Mouse (Mus musculus) forebrain, embryonic 16.5 days (tissue): ENCODE measurements around the gene Hist1h4k. TPM values are rescaled to one million over a fixed set of nuclear protein-coding genes. Genes with fewer than 3 reads are reported as not detected.
"Not testable (repeated sequence)": the region's sequence is repeated elsewhere in the genome, so short reads cannot be mapped to it uniquely, and the experiment has no call there.

ENCODE experiments used
- ATAC-seq: fragments of 200-750 bp; cut with Nextera tagmentation; 2 replicates; pipeline ENCODE4 v1.8.0; 2017; ENCODE audit warnings: mild to moderate bottlenecking, moderate library complexity
- H3K27ac ChIP-seq: fragments of 300-500 bp; sonication (generic); 2 replicates; pipeline ENCODE4 v1.5.1; 2014; ENCODE audit warnings: low read length, control low read depth
- H3K27me3 ChIP-seq: fragments of 300-500 bp; sonication (generic); replicated peaks from 2 replicates; pipeline ENCODE4 v1.6.1; 2014; ENCODE audit warnings: low read length; ENCODE audit not compliant: control insufficient read depth, insufficient read depth
- H3K36me3 ChIP-seq: fragments of 300-500 bp; sonication (generic); 2 replicates; pipeline ENCODE4 v1.6.1; 2014; ENCODE audit not compliant: control insufficient read depth, insufficient read depth
- H3K4me1 ChIP-seq: fragments of 300-500 bp; sonication (generic); replicated peaks from 2 replicates; pipeline ENCODE4 v1.6.1; 2014; ENCODE audit warnings: low read length; ENCODE audit not compliant: control insufficient read depth, insufficient read depth
- H3K4me2 ChIP-seq: fragments of 300-500 bp; sonication (generic); 2 replicates; pipeline ENCODE4 v1.6.1; 2014; ENCODE audit warnings: mild to moderate bottlenecking, low read length, control low read depth
- H3K4me3 ChIP-seq: fragments of 300-500 bp; sonication (generic); replicated peaks from 2 replicates; pipeline ENCODE4 v1.5.1; 2014; ENCODE audit warnings: mild to moderate bottlenecking, low read length, control low read depth
- H3K9ac ChIP-seq: fragments of 300-500 bp; sonication (generic); replicated peaks from 2 replicates; pipeline ENCODE4 v1.6.1; 2014; ENCODE audit warnings: low read depth, low read length, control low read depth
- H3K9me3 ChIP-seq: fragments of 300-500 bp; sonication (generic); 2 replicates; pipeline ENCODE4 v1.6.1; 2016; ENCODE audit warnings: low read length; ENCODE audit not compliant: control insufficient read depth
- WGBS: fragments of 180-500 bp; shearing (Covaris S2); extraction: QIAGEN DNeasy Blood & Tissue Kit; methylation state at CpG from one replicate; pipeline ENCODE4 v1.1.7; 2014; 5-methylcytosine and 5-hydroxymethylcytosine counted together
- polyA plus RNA-seq: library from polyadenylated mRNA; unstranded; fragments of >200 nt; fragmentation: Nextera tagmentation; extraction: Ambion mirVana; gene quantifications from 2 replicates; pipeline ENCODE4 v1.2.1, GENCODE M21; 2015

Gene Hist1h4k
- polyA plus RNA-seq, 1 experiment from 2014 or later, result 1.6 TPM

GRCm38 (mm10) chr13:21755707-21756106 lies 5.4 kb upstream of the Hist1h4k start:
- Histone ChIP-seq H3K9ac (no peak overlapping the region), H3K9me3 (no peaks in the 10 kb centered on the region), H3K4me2 (no peak overlapping the region), H3K27ac (no peak overlapping the region), H3K27me3 (no peaks in the 10 kb centered on the region), H3K4me3 (no peak overlapping the region), H3K4me1 (peaks cover 11% of the 10 kb centered on the region), H3K36me3 (no peaks in the 10 kb centered on the region)
- 61% methylated on average over 1 of the region's 1 CpGs for WGBS
- no peak for ATAC-seq

DNA sequence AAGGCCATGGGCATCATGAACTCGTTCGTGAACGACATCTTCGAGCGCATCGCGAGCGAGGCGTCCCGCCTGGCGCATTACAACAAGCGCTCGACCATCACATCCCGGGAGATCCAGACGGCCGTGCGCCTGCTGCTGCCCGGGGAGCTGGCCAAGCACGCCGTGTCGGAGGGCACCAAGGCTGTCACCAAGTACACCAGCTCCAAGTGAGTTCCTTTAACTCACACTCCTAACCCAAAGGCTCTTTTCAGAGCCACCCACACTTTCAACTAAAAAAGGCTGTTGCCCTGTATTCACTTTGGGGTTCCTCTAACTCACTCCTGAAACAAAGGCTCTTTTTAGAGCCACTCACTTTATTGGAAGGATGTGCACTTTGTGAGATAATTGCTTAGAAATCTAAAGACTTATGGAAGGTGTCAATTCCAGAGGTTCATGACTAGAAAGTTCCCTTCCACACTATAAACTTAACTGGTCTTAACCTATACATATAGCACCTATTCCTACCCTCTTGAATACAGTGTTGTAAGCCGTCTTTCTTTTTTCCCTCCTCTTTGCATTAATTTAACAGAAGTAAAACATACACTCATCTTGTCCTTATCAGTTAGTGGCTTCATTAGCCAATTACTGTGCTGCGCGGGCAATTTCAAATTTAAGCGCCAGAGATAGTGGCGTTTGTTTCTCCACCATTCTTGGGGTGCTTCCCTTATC lies 4.1 kb upstream of the Hist1h4k start:
- WGBS, result 0% methylated on average over 8 of the region's 26 CpGs
- not testable (repeated sequence) for H3K9me3 ChIP-seq, ATAC-seq, H3K36me3 ChIP-seq, H3K27me3 ChIP-seq
- Histone ChIP-seq H3K9ac (0 out of 2 replicates have a peak overlapping the region, but pooled peaks have one; percentile 29), H3K4me3 (peak overlapping the region; percentile 51), H3K27ac (peak overlapping the region; percentile 86), H3K4me1 (peaks cover 11% of the 10 kb centered on the region), H3K4me2 (peak overlapping the region; percentile 66)

DNA sequence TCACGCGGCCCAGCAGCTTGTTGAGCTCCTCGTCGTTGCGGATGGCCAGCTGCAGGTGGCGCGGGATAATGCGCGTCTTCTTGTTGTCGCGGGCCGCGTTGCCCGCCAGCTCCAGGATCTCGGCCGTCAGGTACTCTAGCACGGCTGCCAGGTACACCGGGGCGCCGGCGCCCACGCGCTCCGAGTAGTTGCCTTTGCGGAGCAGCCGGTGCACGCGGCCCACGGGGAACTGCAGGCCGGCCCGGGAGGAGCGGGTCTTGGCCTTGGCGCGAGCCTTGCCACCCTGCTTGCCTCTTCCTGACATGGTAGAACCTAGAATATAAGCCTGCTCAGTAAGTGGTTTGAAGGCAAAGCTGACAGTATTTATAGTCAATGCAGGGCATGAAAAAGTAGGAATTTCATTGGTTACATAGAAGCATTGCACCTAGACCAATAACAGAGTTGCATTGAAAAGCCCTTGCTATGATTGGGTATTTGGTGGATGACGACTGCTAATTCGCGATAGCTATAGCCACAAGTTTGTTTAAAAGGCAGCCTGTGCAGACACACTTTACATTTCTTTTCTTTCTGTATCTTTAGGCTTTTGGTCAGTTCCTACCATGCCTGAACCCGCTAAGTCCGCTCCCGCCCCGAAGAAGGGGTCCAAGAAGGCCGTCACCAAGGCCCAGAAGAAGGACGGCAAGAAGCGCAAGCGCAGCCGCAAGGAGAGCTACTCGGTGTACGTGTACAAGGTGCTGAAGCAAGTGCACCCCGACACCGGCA lies 3.4 kb upstream of the Hist1h4k start, which contains the start of the genes Hist1h2ak and Hist1h2bn:
Hist1h2ak (minus strand) TSS at position 304 of the 762 bp plus-strand sequence.
Hist1h2bn (plus strand) TSS at position 600 of the 762 bp plus-strand sequence.
- under 1% methylated on average over 32 of the region's 50 CpGs for WGBS
- H3K9me3 ChIP-seq, H3K36me3 ChIP-seq, H3K27me3 ChIP-seq: not testable (repeated sequence)
- H3K9ac ChIP-seq, result peak within 1 kb of the TSS; percentile 64
- peak within 1 kb of the TSS; percentile 51 for H3K4me3 ChIP-seq
- H3K4me2 ChIP-seq, result peak within 1 kb of the TSS; percentile 85
- peak; percentile 95 for ATAC-seq
- peaks cover 13% of the 10 kb centered on the region for H3K4me1 ChIP-seq
- H3K27ac ChIP-seq, result peak within 1 kb of the TSS; percentile 94

- ATAC-seq, result no peak
- H3K9ac ChIP-seq, result peak overlapping the region; percentile 64
- peak overlapping the region; percentile 51 for H3K4me3 ChIP-seq
- H3K9me3 ChIP-seq, result no peaks in the 10 kb centered on the region
- peak overlapping the region; percentile 94 for H3K27ac ChIP-seq
- peak overlapping the region; percentile 85 for H3K4me2 ChIP-seq
- no peaks in the 10 kb centered on the region for H3K36me3 ChIP-seq
- peaks cover 16% of the 10 kb centered on the region for H3K4me1 ChIP-seq
- no peaks in the 10 kb centered on the region for H3K27me3 ChIP-seq
- WGBS, result 1% methylated on average over 10 of the region's 10 CpGs
These were observed 2.8 kb upstream of the Hist1h4k start for GRCm38 (mm10) chr13:21753051-21753523.

- Histone ChIP-seq H3K9me3 (no peaks in the 10 kb centered on the region), H3K36me3 (no peaks in the 10 kb centered on the region), H3K4me2 (peak overlapping the region; percentile 25; the same call in 1 of the 2 replicates), H3K9ac (no peak overlapping the region; the same call in 1 of the 2 replicates), H3K4me1 (peaks cover 19% of the 10 kb centered on the region), H3K4me3 (no peak overlapping the region), H3K27ac (peak overlapping the region; percentile 37; the same call in 1 of the 2 replicates), H3K27me3 (no peaks in the 10 kb centered on the region)
- 42% methylated on average over 3 of the region's 3 CpGs for WGBS
- ATAC-seq, result no peak
These were observed 2.1 kb upstream of the Hist1h4k start for GRCm38 (mm10) chr13:21752356-21752755.

DNA sequence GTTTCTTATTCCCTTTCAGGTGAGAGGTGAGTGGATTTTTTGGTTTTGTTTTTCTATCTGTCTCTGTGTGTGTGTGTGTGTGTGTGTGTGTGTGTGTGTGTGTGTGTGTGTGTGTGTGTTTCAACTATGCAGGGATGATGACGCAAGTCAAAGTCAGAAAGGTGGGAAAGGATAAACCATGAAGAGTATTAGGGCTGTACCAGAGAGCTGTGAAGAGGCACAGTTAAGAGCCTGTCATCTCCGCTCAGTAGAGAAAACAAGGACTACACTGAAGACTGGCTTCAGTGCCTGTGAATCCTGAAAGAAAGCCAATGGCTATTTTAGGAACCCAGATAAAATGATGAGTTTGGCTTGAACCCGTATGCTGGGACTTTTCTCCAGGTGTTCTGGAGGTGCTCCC lies 1.5 kb upstream of the Hist1h4k start:
- H3K36me3 ChIP-seq, result no peaks in the 10 kb centered on the region
- H3K4me1 ChIP-seq, result peaks cover 21% of the 10 kb centered on the region
- 72% methylated on average over 3 of the region's 3 CpGs for WGBS
- no peak overlapping the region for H3K4me2 ChIP-seq
- H3K9ac ChIP-seq, result no peak overlapping the region
- no peak overlapping the region for H3K4me3 ChIP-seq
- no peak for ATAC-seq
- no peaks in the 10 kb centered on the region for H3K9me3 ChIP-seq
- H3K27me3 ChIP-seq, result no peaks in the 10 kb centered on the region
- H3K27ac ChIP-seq, result no peak overlapping the region

DNA sequence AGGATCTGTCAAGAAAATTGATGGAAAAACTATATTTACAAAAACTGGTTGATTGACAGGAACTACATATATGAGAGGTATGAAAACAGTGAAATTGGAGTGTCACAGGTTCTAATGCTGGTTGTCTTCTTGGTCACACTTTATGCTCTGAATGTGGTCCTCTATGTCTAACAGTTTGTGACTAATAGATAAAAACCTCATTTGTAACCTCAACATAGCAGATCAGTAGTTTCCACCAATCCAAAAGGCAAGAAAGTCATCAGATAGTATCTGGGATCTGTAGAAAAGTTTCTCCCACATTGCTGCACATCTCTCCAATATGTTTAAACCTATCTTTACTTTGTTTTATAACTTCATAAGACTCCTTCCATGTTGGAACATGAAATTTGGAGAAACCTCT lies 1.1 kb upstream of the Hist1h4k start:
- Histone ChIP-seq H3K36me3 (no peaks in the 10 kb centered on the region), H3K27ac (no peak overlapping the region), H3K4me3 (no peak overlapping the region), H3K4me2 (no peak overlapping the region), H3K27me3 (no peaks in the 10 kb centered on the region), H3K9ac (no peak overlapping the region), H3K9me3 (no peaks in the 10 kb centered on the region), H3K4me1 (peaks cover 21% of the 10 kb centered on the region)
- no peak for ATAC-seq

GRCm38 (mm10) chr13:21749387-21750158 lies 732 bp downstream of the Hist1h4k start:
- Histone ChIP-seq H3K27me3 (no peaks in the 10 kb centered on the region), H3K4me2 (peak overlapping the region; percentile 82), H3K4me1 (peaks cover 18% of the 10 kb centered on the region), H3K9ac (peak overlapping the region; percentile 63), H3K4me3 (peak overlapping the region; percentile 70), H3K36me3 (no peaks in the 10 kb centered on the region), H3K9me3 (no peaks in the 10 kb centered on the region), H3K27ac (peak overlapping the region; percentile 92)
- ATAC-seq, result no peak
- WGBS, result 3% methylated on average over 5 of the region's 5 CpGs

DNA sequence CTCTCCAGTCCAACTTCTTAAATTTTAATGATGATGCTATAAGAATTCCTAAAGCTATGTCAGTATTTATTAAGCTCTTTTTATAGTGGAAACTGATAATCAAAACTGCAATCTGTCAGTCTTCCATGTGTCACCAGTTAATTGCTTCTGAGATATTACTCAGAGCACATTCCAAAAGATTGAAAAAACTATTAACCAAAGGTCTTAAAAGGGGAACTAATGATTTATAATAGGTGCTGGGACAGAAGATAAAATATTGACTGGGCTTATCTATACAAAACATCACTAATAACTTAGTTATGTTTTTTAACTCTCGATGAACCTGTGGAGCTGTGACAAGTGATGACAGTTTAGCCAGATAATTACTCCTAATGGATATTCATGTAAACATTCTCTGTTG lies 5.3 kb downstream of the Hist1h4k start:
- H3K27me3 ChIP-seq, result no peaks in the 10 kb centered on the region
- WGBS, result 87% methylated on average over 1 of the region's 1 CpGs
- no peak for ATAC-seq
- H3K9ac ChIP-seq, result no peak overlapping the region
- H3K27ac ChIP-seq, result no peak overlapping the region
- H3K4me1 ChIP-seq, result peaks cover 10% of the 10 kb centered on the region
- H3K9me3 ChIP-seq, result no peaks in the 10 kb centered on the region
- no peak overlapping the region for H3K4me3 ChIP-seq
- no peak overlapping the region for H3K4me2 ChIP-seq
- H3K36me3 ChIP-seq, result no peaks in the 10 kb centered on the region
